Mouse (Mus musculus): ENCODE data around the gene Exoc2. TPM values are rescaled to one million over a fixed set of nuclear protein-coding genes. Genes with fewer than 3 reads are reported as not detected.

Exoc2 gene
- total RNA-seq, 1 experiment = 22.8 TPM

- in situ Hi-C loops (cut with MboI; ENCODE audit: low sequenced_read_pairs in 2 of 2, unreplicated experiment in 2 of 2) = no loop called here
- Histone ChIP-seq H3K27ac (ENCODE audit: insufficient read depth, low read depth, low read length, poor library complexity, severe bottlenecking) (no peak overlapping the region), H3K36me3 (ENCODE audit: control insufficient read depth, insufficient read depth, low read length, poor library complexity, severe bottlenecking) (no peaks in the 10 kb centered on the region), H3K9ac (ENCODE audit: insufficient read depth, low read depth, low read length, poor library complexity, severe bottlenecking) (no peak overlapping the region), H3K4me3 (ENCODE audit: insufficient read depth in 1 of 2, low read depth in 1 of 2, low read length in 2 of 2, poor library complexity in 1 of 2, severe bottlenecking in 1 of 2) (no peak overlapping the region), H3K4me1 (ENCODE audit: control insufficient read depth in 2 of 2, insufficient read depth in 2 of 2, low read length in 2 of 2, poor library complexity in 1 of 2) (no peaks in the 10 kb centered on the region), H3K9me3 (ENCODE audit: control insufficient read depth, insufficient read depth, low read depth, low read length) (no peaks in the 10 kb centered on the region)
- no peak for TF ChIP-seq ZC3H11A (IDR thresholded peaks at IDR 0.05; ENCODE audit: borderline replicate concordance, low read depth, low read length)
- TF ChIP-seq ZNF384 (IDR thresholded peaks at IDR 0.05; ENCODE audit: low read depth, low read length) = no peak
- no peak for TF ChIP-seq HCFC1 (IDR thresholded peaks at IDR 0.05; ENCODE audit: borderline replicate concordance, insufficient read depth, low read length)
- no peak for TF ChIP-seq CHD2 (IDR thresholded peaks at IDR 0.05; ENCODE audit: low read depth, low read length)
- no peak for TF ChIP-seq MAFK (IDR thresholded peaks at IDR 0.05; ENCODE audit: insufficient read depth, low read depth, low read length)
- no peak for DNase-seq (ENCODE audit: low read depth, low spot score)
These were observed 43.7 kb upstream of the Exoc2 start for GRCm38 (mm10) chr13:31017545-31017944.

GRCm38 (mm10) chr13:31004995-31005394 lies 31.1 kb upstream of the Exoc2 start:
- in situ Hi-C loops (cut with MboI; ENCODE audit: low sequenced_read_pairs in 2 of 2, unreplicated experiment in 2 of 2) = no loop called here
- TF ChIP-seq HCFC1 (IDR thresholded peaks at IDR 0.05; ENCODE audit: borderline replicate concordance, insufficient read depth, low read length) (no peak), ZNF384 (IDR thresholded peaks at IDR 0.05; ENCODE audit: low read depth, low read length) (no peak), MAFK (IDR thresholded peaks at IDR 0.05; ENCODE audit: insufficient read depth, low read depth, low read length) (no peak), ZC3H11A (IDR thresholded peaks at IDR 0.05; ENCODE audit: borderline replicate concordance, low read depth, low read length) (no peak), CHD2 (IDR thresholded peaks at IDR 0.05; ENCODE audit: low read depth, low read length) (no peak)
- DNase-seq (ENCODE audit: low read depth, low spot score) = no peak
- Histone ChIP-seq H3K4me3 (ENCODE audit: insufficient read depth in 1 of 2, low read depth in 1 of 2, low read length in 2 of 2, poor library complexity in 1 of 2, severe bottlenecking in 1 of 2) (no peak overlapping the region), H3K9ac (ENCODE audit: insufficient read depth, low read depth, low read length, poor library complexity, severe bottlenecking) (no peak overlapping the region), H3K27ac (ENCODE audit: insufficient read depth, low read depth, low read length, poor library complexity, severe bottlenecking) (no peak overlapping the region), H3K4me1 (ENCODE audit: control insufficient read depth in 2 of 2, insufficient read depth in 2 of 2, low read length in 2 of 2, poor library complexity in 1 of 2) (no peaks in the 10 kb centered on the region), H3K36me3 (ENCODE audit: control insufficient read depth, insufficient read depth, low read length, poor library complexity, severe bottlenecking) (no peaks in the 10 kb centered on the region), H3K9me3 (ENCODE audit: control insufficient read depth, insufficient read depth, low read depth, low read length) (no peaks in the 10 kb centered on the region)

GRCm38 (mm10) chr13:31004458-31004857 lies 30.6 kb upstream of the Exoc2 start:
- TF ChIP-seq CHD2 (IDR thresholded peaks at IDR 0.05; ENCODE audit: low read depth, low read length) (no peak), MAFK (IDR thresholded peaks at IDR 0.05; ENCODE audit: insufficient read depth, low read depth, low read length) (no peak), ZC3H11A (IDR thresholded peaks at IDR 0.05; ENCODE audit: borderline replicate concordance, low read depth, low read length) (no peak), HCFC1 (IDR thresholded peaks at IDR 0.05; ENCODE audit: borderline replicate concordance, insufficient read depth, low read length) (no peak), ZNF384 (IDR thresholded peaks at IDR 0.05; ENCODE audit: low read depth, low read length) (no peak)
- no peak overlapping the region for H3K27ac ChIP-seq (ENCODE audit: insufficient read depth, low read depth, low read length, poor library complexity, severe bottlenecking)
- DNase-seq (ENCODE audit: low read depth, low spot score) = no peak
- H3K4me3 ChIP-seq (ENCODE audit: insufficient read depth in 1 of 2, low read depth in 1 of 2, low read length in 2 of 2, poor library complexity in 1 of 2, severe bottlenecking in 1 of 2) = no peak overlapping the region
- no peaks in the 10 kb centered on the region for H3K36me3 ChIP-seq (ENCODE audit: control insufficient read depth, insufficient read depth, low read length, poor library complexity, severe bottlenecking)
- H3K9me3 ChIP-seq (ENCODE audit: control insufficient read depth, insufficient read depth, low read depth, low read length) = no peaks in the 10 kb centered on the region
- in situ Hi-C loops (cut with MboI; ENCODE audit: low sequenced_read_pairs in 2 of 2, unreplicated experiment in 2 of 2) = no loop called here
- H3K9ac ChIP-seq (ENCODE audit: insufficient read depth, low read depth, low read length, poor library complexity, severe bottlenecking) = no peak overlapping the region
- H3K4me1 ChIP-seq (ENCODE audit: control insufficient read depth in 2 of 2, insufficient read depth in 2 of 2, low read length in 2 of 2, poor library complexity in 1 of 2) = no peaks in the 10 kb centered on the region

GRCm38 (mm10) chr13:30999799-31000198 lies 25.9 kb upstream of the Exoc2 start:
- Histone ChIP-seq H3K4me1 (ENCODE audit: control insufficient read depth in 2 of 2, insufficient read depth in 2 of 2, low read length in 2 of 2, poor library complexity in 1 of 2) (no peaks in the 10 kb centered on the region), H3K4me3 (ENCODE audit: insufficient read depth in 1 of 2, low read depth in 1 of 2, low read length in 2 of 2, poor library complexity in 1 of 2, severe bottlenecking in 1 of 2) (no peak overlapping the region), H3K9ac (ENCODE audit: insufficient read depth, low read depth, low read length, poor library complexity, severe bottlenecking) (no peak overlapping the region), H3K27ac (ENCODE audit: insufficient read depth, low read depth, low read length, poor library complexity, severe bottlenecking) (no peak overlapping the region), H3K36me3 (ENCODE audit: control insufficient read depth, insufficient read depth, low read length, poor library complexity, severe bottlenecking) (no peaks in the 10 kb centered on the region), H3K9me3 (ENCODE audit: control insufficient read depth, insufficient read depth, low read depth, low read length) (no peaks in the 10 kb centered on the region)
- in situ Hi-C loops (cut with MboI; ENCODE audit: low sequenced_read_pairs in 2 of 2, unreplicated experiment in 2 of 2) = no loop called here
- TF ChIP-seq ZC3H11A (IDR thresholded peaks at IDR 0.05; ENCODE audit: borderline replicate concordance, low read depth, low read length) = no peak
- no peak for TF ChIP-seq ZNF384 (IDR thresholded peaks at IDR 0.05; ENCODE audit: low read depth, low read length)
- no peak for TF ChIP-seq HCFC1 (IDR thresholded peaks at IDR 0.05; ENCODE audit: borderline replicate concordance, insufficient read depth, low read length)
- no peak for TF ChIP-seq MAFK (IDR thresholded peaks at IDR 0.05; ENCODE audit: insufficient read depth, low read depth, low read length)
- TF ChIP-seq CHD2 (IDR thresholded peaks at IDR 0.05; ENCODE audit: low read depth, low read length) = no peak
- DNase-seq (ENCODE audit: low read depth, low spot score) = no peak

Data from ES-E14 (cell line).